Mouse (Mus musculus): ENCODE results near the gene Arid1a. TPM values are rescaled to one million over a fixed set of nuclear protein-coding genes. Genes with fewer than 3 reads are reported as not detected.
A peak's percentile ranks its signal among the peaks of the same experiment; 100 is the strongest.

The Arid1a gene
- polyA plus RNA-seq, 1 experiment from 2014 or later = 7.6 TPM

- no peaks in the 10 kb centered on the region for H3K9me3 ChIP-seq (replicated peaks; ENCODE audit: control insufficient read depth, low read length)
- 76% methylated on average over 5 of the region's 5 CpGs for WGBS (ENCODE audit: insufficient replicate concordance)
- H3K4me1 ChIP-seq (ENCODE audit: control insufficient read depth, low read depth, low read length) = peaks cover 5% of the 10 kb centered on the region; the same call in 1 of the 2 replicates
- ATAC-seq (ENCODE audit: low read depth) = no peak
- H3K27me3 ChIP-seq (ENCODE audit: control insufficient read depth, insufficient read depth, low read depth, low read length) = no peaks in the 10 kb centered on the region
- peaks cover 89% of the 10 kb centered on the region for H3K36me3 ChIP-seq (ENCODE audit: control insufficient read depth, insufficient read depth)
- no peak overlapping the region for H3K4me2 ChIP-seq (ENCODE audit: low read depth, low read length)
- no peak overlapping the region for H3K9ac ChIP-seq (ENCODE audit: low read depth, low read length)
- H3K27ac ChIP-seq (ENCODE audit: low read length) = no peak overlapping the region
- H3K4me3 ChIP-seq (ENCODE audit: low read depth, low read length) = no peak overlapping the region
Observed at GRCm38 (mm10) chr4:133687126-133687525, 69.4 kb downstream of the Arid1a start.

GRCm38 (mm10) chr4:133686512-133686911 lies 70.1 kb downstream of the Arid1a start:
- WGBS (ENCODE audit: insufficient replicate concordance) = 87% methylated on average over 11 of the region's 11 CpGs
- Histone ChIP-seq H3K4me1 (ENCODE audit: control insufficient read depth, low read depth, low read length) (peaks cover 5% of the 10 kb centered on the region; the same call in 1 of the 2 replicates), H3K27me3 (ENCODE audit: control insufficient read depth, insufficient read depth, low read depth, low read length) (no peaks in the 10 kb centered on the region), H3K27ac (ENCODE audit: low read length) (no peak overlapping the region), H3K9ac (ENCODE audit: low read depth, low read length) (no peak overlapping the region), H3K4me2 (ENCODE audit: low read depth, low read length) (no peak overlapping the region), H3K9me3 (replicated peaks; ENCODE audit: control insufficient read depth, low read length) (no peaks in the 10 kb centered on the region), H3K36me3 (ENCODE audit: control insufficient read depth, insufficient read depth) (peaks cover 89% of the 10 kb centered on the region), H3K4me3 (ENCODE audit: low read depth, low read length) (no peak overlapping the region)
- ATAC-seq (ENCODE audit: low read depth) = no peak

- H3K4me2 ChIP-seq (ENCODE audit: low read depth, low read length) = no peak overlapping the region
- no peaks in the 10 kb centered on the region for H3K27me3 ChIP-seq (ENCODE audit: control insufficient read depth, insufficient read depth, low read depth, low read length)
- no peaks in the 10 kb centered on the region for H3K9me3 ChIP-seq (replicated peaks; ENCODE audit: control insufficient read depth, low read length)
- H3K36me3 ChIP-seq (ENCODE audit: control insufficient read depth, insufficient read depth) = peaks cover 44% of the 10 kb centered on the region
- H3K4me3 ChIP-seq (ENCODE audit: low read depth, low read length) = no peak overlapping the region
- ATAC-seq (ENCODE audit: low read depth) = no peak
- no peak overlapping the region for H3K27ac ChIP-seq (ENCODE audit: low read length)
- WGBS (ENCODE audit: insufficient replicate concordance) = 85% methylated on average over 14 of the region's 14 CpGs
- H3K9ac ChIP-seq (ENCODE audit: low read depth, low read length) = no peak overlapping the region
- peaks cover 10% of the 10 kb centered on the region for H3K4me1 ChIP-seq (ENCODE audit: control insufficient read depth, low read depth, low read length)
Observed at GRCm38 (mm10) chr4:133680206-133680786, 76.3 kb downstream of the Arid1a start.

- peaks cover 37% of the 10 kb centered on the region for H3K36me3 ChIP-seq (ENCODE audit: control insufficient read depth, insufficient read depth)
- H3K4me2 ChIP-seq (ENCODE audit: low read depth, low read length) = no peak overlapping the region
- no peak overlapping the region for H3K9ac ChIP-seq (ENCODE audit: low read depth, low read length)
- H3K9me3 ChIP-seq (replicated peaks; ENCODE audit: control insufficient read depth, low read length) = no peaks in the 10 kb centered on the region
- WGBS (ENCODE audit: insufficient replicate concordance) = 83% methylated on average over 7 of the region's 7 CpGs
- H3K4me3 ChIP-seq (ENCODE audit: low read depth, low read length) = no peak overlapping the region
- H3K27ac ChIP-seq (ENCODE audit: low read length) = no peak overlapping the region
- no peak for ATAC-seq (ENCODE audit: low read depth)
- no peaks in the 10 kb centered on the region for H3K27me3 ChIP-seq (ENCODE audit: control insufficient read depth, insufficient read depth, low read depth, low read length)
- H3K4me1 ChIP-seq (ENCODE audit: control insufficient read depth, low read depth, low read length) = peaks cover 15% of the 10 kb centered on the region
Observed at GRCm38 (mm10) chr4:133679629-133680028, 76.9 kb downstream of the Arid1a start.

GRCm38 (mm10) chr4:133677266-133677665 lies 79.3 kb downstream of the Arid1a start:
- Histone ChIP-seq H3K9me3 (replicated peaks; ENCODE audit: control insufficient read depth, low read length) (no peaks in the 10 kb centered on the region), H3K4me1 (ENCODE audit: control insufficient read depth, low read depth, low read length) (peaks cover 32% of the 10 kb centered on the region), H3K27me3 (ENCODE audit: control insufficient read depth, insufficient read depth, low read depth, low read length) (no peaks in the 10 kb centered on the region), H3K27ac (ENCODE audit: low read length) (no peak overlapping the region), H3K9ac (ENCODE audit: low read depth, low read length) (no peak overlapping the region), H3K36me3 (ENCODE audit: control insufficient read depth, insufficient read depth) (peaks cover 22% of the 10 kb centered on the region), H3K4me2 (ENCODE audit: low read depth, low read length) (no peak overlapping the region), H3K4me3 (ENCODE audit: low read depth, low read length) (no peak overlapping the region)
- WGBS (ENCODE audit: insufficient replicate concordance) = 41% methylated on average over 7 of the region's 7 CpGs
- ATAC-seq (ENCODE audit: low read depth) = no peak

GRCm38 (mm10) chr4:133676189-133676588 lies 80.4 kb downstream of the Arid1a start:
- Histone ChIP-seq H3K36me3 (ENCODE audit: control insufficient read depth, insufficient read depth) (peaks cover 12% of the 10 kb centered on the region), H3K4me3 (ENCODE audit: low read depth, low read length) (no peak overlapping the region), H3K9ac (ENCODE audit: low read depth, low read length) (no peak overlapping the region), H3K4me1 (ENCODE audit: control insufficient read depth, low read depth, low read length) (peaks cover 40% of the 10 kb centered on the region), H3K27me3 (ENCODE audit: control insufficient read depth, insufficient read depth, low read depth, low read length) (no peaks in the 10 kb centered on the region), H3K9me3 (replicated peaks; ENCODE audit: control insufficient read depth, low read length) (no peaks in the 10 kb centered on the region), H3K27ac (ENCODE audit: low read length) (peak overlapping the region; percentile 76), H3K4me2 (ENCODE audit: low read depth, low read length) (no peak overlapping the region; the same call in 1 of the 2 replicates)
- WGBS (ENCODE audit: insufficient replicate concordance) = 27% methylated on average over 3 of the region's 3 CpGs
- ATAC-seq (ENCODE audit: low read depth) = no peak

GRCm38 (mm10) chr4:133675594-133676016 lies 81.0 kb downstream of the Arid1a start:
- Histone ChIP-seq H3K9ac (ENCODE audit: low read depth, low read length) (no peak overlapping the region), H3K36me3 (ENCODE audit: control insufficient read depth, insufficient read depth) (peaks cover 6% of the 10 kb centered on the region), H3K4me1 (ENCODE audit: control insufficient read depth, low read depth, low read length) (peaks cover 45% of the 10 kb centered on the region), H3K27me3 (ENCODE audit: control insufficient read depth, insufficient read depth, low read depth, low read length) (no peaks in the 10 kb centered on the region), H3K4me2 (ENCODE audit: low read depth, low read length) (no peak overlapping the region), H3K4me3 (ENCODE audit: low read depth, low read length) (no peak overlapping the region), H3K27ac (ENCODE audit: low read length) (peak overlapping the region; percentile 98), H3K9me3 (replicated peaks; ENCODE audit: control insufficient read depth, low read length) (no peaks in the 10 kb centered on the region)
- 20% methylated on average over 5 of the region's 5 CpGs for WGBS (ENCODE audit: insufficient replicate concordance)
- peak; percentile 39 for ATAC-seq (ENCODE audit: low read depth)

- peak overlapping the region; percentile 75 for H3K4me2 ChIP-seq (ENCODE audit: low read depth, low read length)
- whole genome bisulfite sequencing (ENCODE audit: insufficient replicate concordance) = 16% methylated on average over 8 of the region's 8 CpGs
- H3K27ac ChIP-seq (ENCODE audit: low read length) = peak overlapping the region; percentile 98
- no peaks in the 10 kb centered on the region for H3K9me3 ChIP-seq (replicated peaks; ENCODE audit: control insufficient read depth, low read length)
- H3K27me3 ChIP-seq (ENCODE audit: control insufficient read depth, insufficient read depth, low read depth, low read length) = no peaks in the 10 kb centered on the region
- ATAC-seq (ENCODE audit: low read depth) = no peak
- H3K36me3 ChIP-seq (ENCODE audit: control insufficient read depth, insufficient read depth) = peaks cover 2% of the 10 kb centered on the region; the same call in 1 of the 2 replicates
- H3K4me3 ChIP-seq (ENCODE audit: low read depth, low read length) = peak overlapping the region; percentile 80; the same call in 1 of the 2 replicates
- H3K9ac ChIP-seq (ENCODE audit: low read depth, low read length) = peak overlapping the region; percentile 13; the same call in 1 of the 2 replicates
- peaks cover 51% of the 10 kb centered on the region for H3K4me1 ChIP-seq (ENCODE audit: control insufficient read depth, low read depth, low read length)
Observed at GRCm38 (mm10) chr4:133674331-133674695, 82.3 kb downstream of the Arid1a start.

- no peaks in the 10 kb centered on the region for H3K9me3 ChIP-seq (replicated peaks; ENCODE audit: control insufficient read depth, low read length)
- 4% methylated on average over 10 of the region's 10 CpGs for WGBS (ENCODE audit: insufficient replicate concordance)
Observed at GRCm38 (mm10) chr4:133673666-133674330, 82.8 kb downstream of the Arid1a start.

More at GRCm38 (mm10) chr4:133673666-133674330, 82.8 kb downstream of the Arid1a start:
- peak overlapping the region; percentile 75 for H3K4me2 ChIP-seq (ENCODE audit: low read depth, low read length)
- H3K27ac ChIP-seq (ENCODE audit: low read length) = peak overlapping the region; percentile 98
- peaks cover 2% of the 10 kb centered on the region; the same call in 1 of the 2 replicates for H3K36me3 ChIP-seq (ENCODE audit: control insufficient read depth, insufficient read depth)
- H3K4me1 ChIP-seq (ENCODE audit: control insufficient read depth, low read depth, low read length) = peaks cover 51% of the 10 kb centered on the region
- peak overlapping the region; percentile 26 for H3K9ac ChIP-seq (ENCODE audit: low read depth, low read length)
- peak overlapping the region; percentile 80; the same call in 1 of the 2 replicates for H3K4me3 ChIP-seq (ENCODE audit: low read depth, low read length)
- ATAC-seq (ENCODE audit: low read depth) = no peak
- no peaks in the 10 kb centered on the region for H3K27me3 ChIP-seq (ENCODE audit: control insufficient read depth, insufficient read depth, low read depth, low read length)

All from liver, embryonic 16.5 days (tissue).